Comparison of ENCODE assay signal across 8 mouse cellular contexts in genomic region chrX:166173796-166174195, GRCm38 (mm10). TPM values are rescaled to one million over a fixed set of nuclear protein-coding genes. Genes with fewer than 3 reads are reported as not detected.
A peak's percentile ranks its signal among the peaks of the same experiment; 100 is the strongest.
DNase-seq lines count a peak whose midpoint lies in the region; ATAC-seq lines count a peak whose summit lies in the region.
"Had no signal": no experiment of that assay in that cellular context is flagged by ENCODE, and none has a peak within 500 bp of the region (broad histone marks: within the 10 kb centered on the region; RNA-seq: fewer than 3 reads in every experiment).

No protein-coding gene starts in this region.

- no peak overlapping the region for H3K4me2 ChIP-seq in forebrain, embryonic 13.5 days
- H3K4me2 ChIP-seq in neural tube, embryonic 15.5 days = no peak overlapping the region
- no peak overlapping the region for H3K4me2 ChIP-seq in intestine, embryonic 16.5 days (ENCODE audit: low read depth, low read length)

- peak; percentile 7 for DNase-seq in cerebellum, adult 8-10 months
- peak; percentile 44 to 60 for DNase-seq in layer of hippocampus, postnatal 10 days (ENCODE audit: low spot score in 2 of 2)
- no peak for DNase-seq in liver
- DNase-seq: kidney, adult 2 months had no signal

- H3K27ac ChIP-seq in forebrain, embryonic 13.5 days = peak overlapping the region; percentile 78
- H3K27ac ChIP-seq in neural tube, embryonic 15.5 days (replicated peaks) = peak overlapping the region; percentile 37; the same call in 1 of the 2 replicates
- H3K27ac ChIP-seq in intestine, embryonic 16.5 days (ENCODE audit: low read length) = no peak overlapping the region

- peak; percentile 39 for ATAC-seq in forebrain, embryonic 13.5 days
- peak; percentile 7; the same call in 1 of the 2 replicates for ATAC-seq in neural tube, embryonic 15.5 days (ENCODE audit: low FRiP score)
- ATAC-seq in intestine, embryonic 16.5 days = no peak
- ATAC-seq in activated CD4-positive, CD25-positive, alpha-beta regulatory T cell, adult 4 months = no peak

- H3K9ac ChIP-seq in forebrain, embryonic 13.5 days = peak overlapping the region; percentile 23; the same call in 1 of the 2 replicates
- H3K9ac ChIP-seq in neural tube, embryonic 15.5 days (replicated peaks) = no peak overlapping the region
- no peak overlapping the region for H3K9ac ChIP-seq in intestine, embryonic 16.5 days (ENCODE audit: low read depth, low read length)

- 25% methylated on average over 7 of the region's 7 CpGs for WGBS in forebrain, embryonic 13.5 days
- WGBS in neural tube, embryonic 15.5 days = 40% methylated on average over 7 of the region's 7 CpGs
- WGBS in intestine, embryonic 16.5 days = 65% methylated on average over 7 of the region's 7 CpGs

- no peaks in the 10 kb centered on the region for H3K36me3 ChIP-seq in forebrain, embryonic 13.5 days (ENCODE audit: poor library complexity, severe bottlenecking)
- H3K36me3 ChIP-seq in neural tube, embryonic 15.5 days = no peaks in the 10 kb centered on the region
- H3K36me3 ChIP-seq in intestine, embryonic 16.5 days (ENCODE audit: control insufficient read depth, insufficient read depth, low read length) = no peaks in the 10 kb centered on the region

- no peak overlapping the region for H3K4me3 ChIP-seq in forebrain, embryonic 13.5 days
- H3K4me3 ChIP-seq in neural tube, embryonic 15.5 days (replicated peaks) = no peak overlapping the region
- no peak overlapping the region for H3K4me3 ChIP-seq in intestine, embryonic 16.5 days (ENCODE audit: low read length)

- H3K27me3 ChIP-seq in forebrain, embryonic 13.5 days = no peaks in the 10 kb centered on the region
- no peaks in the 10 kb centered on the region for H3K27me3 ChIP-seq in neural tube, embryonic 15.5 days (replicated peaks)
- H3K27me3 ChIP-seq in intestine, embryonic 16.5 days (replicated peaks; ENCODE audit: control insufficient read depth, insufficient read depth, low read length) = no peaks in the 10 kb centered on the region

- H3K4me1 ChIP-seq in forebrain, embryonic 13.5 days = peaks cover 20% of the 10 kb centered on the region
- peaks cover 3% of the 10 kb centered on the region; the same call in 1 of the 2 replicates for H3K4me1 ChIP-seq in neural tube, embryonic 15.5 days
- no peaks in the 10 kb centered on the region for H3K4me1 ChIP-seq in intestine, embryonic 16.5 days (ENCODE audit: control insufficient read depth, insufficient read depth, low read length)

- no peaks in the 10 kb centered on the region for H3K9me3 ChIP-seq in forebrain, embryonic 13.5 days (replicated peaks)
- H3K9me3 ChIP-seq in neural tube, embryonic 15.5 days (replicated peaks) = no peaks in the 10 kb centered on the region
- no peaks in the 10 kb centered on the region for H3K9me3 ChIP-seq in intestine, embryonic 16.5 days (ENCODE audit: control insufficient read depth, low read length)

RNA-seq across cellular contexts. Expression of gene Gemin8, which starts 3.5 kb away (rescaled TPM):
- 12.4 and 16.1 TPM in 2 replicates for polyA plus RNA-seq in forebrain, embryonic 13.5 days (2015; fragmentation: Nextera tagmentation; extraction: Ambion mirVana)
- total RNA-seq in layer of hippocampus, postnatal 10 days (2021) = 10 to 100 TPM in 1 of 2 experiments, 1 to 10 TPM in 1; 8.6 to 11.4 TPM
- 6.2 and 10.0 TPM in 2 replicates for polyA plus RNA-seq in neural tube, embryonic 15.5 days (2015; fragmentation: Nextera tagmentation; extraction: Ambion mirVana)
- 5.0 and 7.0 TPM in 2 replicates for polyA plus RNA-seq in intestine, embryonic 16.5 days (2015; fragmentation: Nextera tagmentation; extraction: Ambion mirVana)
- polyA plus RNA-seq in activated CD4-positive, CD25-positive, alpha-beta regulatory T cell, adult 4 months (2017; shearing (Covaris generic)) = 10 to 100 TPM; 20.9 to 21.5 TPM

Comparison
In these comparisons a context has a peak if more than half of its experiments do, and no peak if none do; other contexts are left out.
1. ATAC-seq: peak in forebrain, embryonic 13.5 days (single experiment) and neural tube, embryonic 15.5 days (single experiment); none in intestine, embryonic 16.5 days (single experiment) and activated CD4-positive, CD25-positive, alpha-beta regulatory T cell, adult 4 months (single experiment).